Mouse (Mus musculus) ovary, adult 18-20 months (tissue): ENCODE results near the gene Grhl1.
"Not testable (repeated sequence)": the region's sequence is repeated elsewhere in the genome, so short reads cannot be mapped to it uniquely, and the experiment has no call there.

Experiments
- DNase-seq: peaks from one replicate; pipeline ENCODE4 v3.0.0; 2022; ENCODE audit warnings: low spot score, mixed read lengths

The Grhl1 gene

GRCm38 (mm10) chr12:24592055-24592454 is 20.0 kb downstream of the Grhl1 start:
- no peak for DNase-seq

- DNase-seq, result peak; percentile 69
These were observed 21.0 kb downstream of the Grhl1 start for GRCm38 (mm10) chr12:24592956-24593672.

GRCm38 (mm10) chr12:24597376-24597775 is 25.3 kb downstream of the Grhl1 start:
- DNase-seq, result no peak

- DNase-seq, result no peak
These were observed 27.3 kb downstream of the Grhl1 start for GRCm38 (mm10) chr12:24599366-24599895.

GRCm38 (mm10) chr12:24600074-24600473 is 28.0 kb downstream of the Grhl1 start:
- DNase-seq, result no peak

GRCm38 (mm10) chr12:24600806-24601205 is 28.7 kb downstream of the Grhl1 start:
- peak; percentile 55 for DNase-seq

GRCm38 (mm10) chr12:24603266-24603665 is 31.2 kb downstream of the Grhl1 start:
- peak; percentile 30 for DNase-seq

GRCm38 (mm10) chr12:24606166-24606565 is 34.1 kb downstream of the Grhl1 start:
- DNase-seq, result no peak

GRCm38 (mm10) chr12:24612591-24612990 is 40.5 kb downstream of the Grhl1 start:
- DNase-seq, result no peak

- no peak for DNase-seq
These were observed 42.5 kb downstream of the Grhl1 start for GRCm38 (mm10) chr12:24614452-24615075.

- DNase-seq, result no peak
These were observed 43.1 kb downstream of the Grhl1 start for GRCm38 (mm10) chr12:24615140-24615539.

- no peak for DNase-seq
These were observed 47.4 kb downstream of the Grhl1 start for GRCm38 (mm10) chr12:24619436-24619835.

- DNase-seq, result no peak
These were observed 51.6 kb downstream of the Grhl1 start for GRCm38 (mm10) chr12:24623486-24624251.

- no peak for DNase-seq
These were observed 54.3 kb downstream of the Grhl1 start for GRCm38 (mm10) chr12:24626401-24626800.

GRCm38 (mm10) chr12:24627215-24627614 is 55.1 kb downstream of the Grhl1 start:
- DNase-seq, result no peak

GRCm38 (mm10) chr12:24630220-24630619 is 58.1 kb downstream of the Grhl1 start:
- no peak for DNase-seq

- DNase-seq, result no peak
These were observed 60.3 kb downstream of the Grhl1 start for GRCm38 (mm10) chr12:24632404-24632803.

GRCm38 (mm10) chr12:24633753-24634191 is 61.7 kb downstream of the Grhl1 start:
- DNase-seq, result no peak

- DNase-seq, result no peak
These were observed 62.1 kb downstream of the Grhl1 start for GRCm38 (mm10) chr12:24634212-24634611.

GRCm38 (mm10) chr12:24634648-24635047 is 62.6 kb downstream of the Grhl1 start:
- no peak for DNase-seq

GRCm38 (mm10) chr12:24638787-24639186 is 66.7 kb downstream of the Grhl1 start:
- DNase-seq, result not testable (repeated sequence)

- DNase-seq, result peak; percentile 75
These were observed 70.3 kb downstream of the Grhl1 start for GRCm38 (mm10) chr12:24642370-24642802.
